Mouse (Mus musculus): ENCODE results near the gene Dock1.
A peak's percentile ranks its signal among the peaks of the same experiment; 100 is the strongest.

Dock1 gene

GRCm38 (mm10) chr7:134751496-134751895 is 81.0 kb downstream of the Dock1 start:
- DNase-seq (ENCODE audit: low spot score in 2 of 2): no peak

- DNase-seq (ENCODE audit: low spot score in 2 of 2): no peak
Measured at GRCm38 (mm10) chr7:134753417-134753816, 83.0 kb downstream of the Dock1 start.

- no peak for DNase-seq (ENCODE audit: low spot score in 2 of 2)
Measured at GRCm38 (mm10) chr7:134757605-134758004, 87.2 kb downstream of the Dock1 start.

GRCm38 (mm10) chr7:134761799-134762198 is 91.3 kb downstream of the Dock1 start:
- DNase-seq (ENCODE audit: low spot score in 2 of 2): no peak

- DNase-seq (ENCODE audit: low spot score in 2 of 2): no peak
Measured at GRCm38 (mm10) chr7:134765130-134765529, 94.7 kb downstream of the Dock1 start.

GRCm38 (mm10) chr7:134771314-134771713 is 100.9 kb downstream of the Dock1 start:
- DNase-seq (ENCODE audit: low spot score in 2 of 2): no peak

GRCm38 (mm10) chr7:134772363-134772762 is 101.9 kb downstream of the Dock1 start:
- DNase-seq (ENCODE audit: low spot score in 2 of 2): no peak

GRCm38 (mm10) chr7:134772867-134773590 is 102.6 kb downstream of the Dock1 start:
- DNase-seq (ENCODE audit: low spot score in 2 of 2): no peak

- peak; percentile 11 to 15 for DNase-seq (ENCODE audit: low spot score in 2 of 2)
Measured at GRCm38 (mm10) chr7:134773761-134774415, 103.4 kb downstream of the Dock1 start.

GRCm38 (mm10) chr7:134774468-134775162 is 104.2 kb downstream of the Dock1 start:
- DNase-seq (ENCODE audit: low spot score in 2 of 2): peak; percentile 36 to 55

GRCm38 (mm10) chr7:134775671-134776070 is 105.2 kb downstream of the Dock1 start:
- DNase-seq (ENCODE audit: low spot score in 2 of 2): peak in 1 of 2 experiments; percentile 54

GRCm38 (mm10) chr7:134776306-134776705 is 105.9 kb downstream of the Dock1 start:
- no peak for DNase-seq (ENCODE audit: low spot score in 2 of 2)

- no peak for DNase-seq (ENCODE audit: low spot score in 2 of 2)
Measured at GRCm38 (mm10) chr7:134779761-134780160, 109.3 kb downstream of the Dock1 start.

- no peak for DNase-seq (ENCODE audit: low spot score in 2 of 2)
Measured at GRCm38 (mm10) chr7:134787110-134787509, 116.7 kb downstream of the Dock1 start.

GRCm38 (mm10) chr7:134794889-134795288 is 124.4 kb downstream of the Dock1 start:
- no peak for DNase-seq (ENCODE audit: low spot score in 2 of 2)

- no peak for DNase-seq (ENCODE audit: low spot score in 2 of 2)
Measured at GRCm38 (mm10) chr7:134800079-134800478, 129.6 kb downstream of the Dock1 start.

GRCm38 (mm10) chr7:134804422-134804821 is 134.0 kb downstream of the Dock1 start:
- DNase-seq (ENCODE audit: low spot score in 2 of 2): no peak

- DNase-seq (ENCODE audit: low spot score in 2 of 2): no peak
Measured at GRCm38 (mm10) chr7:134806799-134807198, 136.3 kb downstream of the Dock1 start.

GRCm38 (mm10) chr7:134808406-134808805 is 138.0 kb downstream of the Dock1 start:
- no peak for DNase-seq (ENCODE audit: low spot score in 2 of 2)

- no peak for DNase-seq (ENCODE audit: low spot score in 2 of 2)
Measured at GRCm38 (mm10) chr7:134809241-134809975, 139.0 kb downstream of the Dock1 start.

- no peak for DNase-seq (ENCODE audit: low spot score in 2 of 2)
Measured at GRCm38 (mm10) chr7:134818471-134818870, 148.0 kb downstream of the Dock1 start.

GRCm38 (mm10) chr7:134821264-134821663 is 150.8 kb downstream of the Dock1 start:
- no peak for DNase-seq (ENCODE audit: low spot score in 2 of 2)
